Mouse (Mus musculus) ES-E14 (cell line): ENCODE results near the gene Abcg1. TPM values are rescaled to one million over a fixed set of nuclear protein-coding genes. Genes with fewer than 3 reads are reported as not detected.

ENCODE experiments used
- DNase-seq: peaks from one replicate; pipeline ENCODE4 v3.0.0-alpha.2; 2013; ENCODE audit warnings: low read depth, low spot score
- H3K27ac ChIP-seq: 2 replicates; pipeline ENCODE4 v1.5.1; 2012; ENCODE audit warnings: low read depth, mild to moderate bottlenecking, low read length, moderate library complexity, mixed read lengths; ENCODE audit not compliant: poor library complexity, insufficient read depth, severe bottlenecking
- H3K36me3 ChIP-seq: 2 replicates; pipeline ENCODE4 v1.6.1; 2012; ENCODE audit warnings: mild to moderate bottlenecking, low read length, moderate library complexity, mixed read lengths; ENCODE audit not compliant: control insufficient read depth, poor library complexity, insufficient read depth, severe bottlenecking
- H3K4me1 ChIP-seq, 2 experiments: fragments of 150-350 bp in 1 of 2; sonication (generic) in 1 of 2; 2 replicates each; pipeline ENCODE4 v1.6.1; 2012; ENCODE audit warnings: low read length in 2 of 2, mild to moderate bottlenecking in 1 of 2, mixed read lengths in 1 of 2; ENCODE audit not compliant: control insufficient read depth in 2 of 2, insufficient read depth in 2 of 2, poor library complexity in 1 of 2
- H3K4me3 ChIP-seq, 2 experiments: fragments of 150-350 bp in 1 of 2; sonication (generic) in 1 of 2; 2 replicates each; pipeline ENCODE4 v1.5.1; 2012; ENCODE audit warnings: low read length in 2 of 2, low read depth in 1 of 2, mild to moderate bottlenecking in 1 of 2, mixed read lengths in 1 of 2; ENCODE audit not compliant: insufficient read depth in 1 of 2, poor library complexity in 1 of 2, severe bottlenecking in 1 of 2
- H3K9ac ChIP-seq: 2 replicates; pipeline ENCODE4 v1.6.1; 2012; ENCODE audit warnings: low read depth, mild to moderate bottlenecking, low read length, mixed read lengths; ENCODE audit not compliant: poor library complexity, insufficient read depth, severe bottlenecking
- H3K9me3 ChIP-seq: fragments of 150-350 bp; sonication (generic); 2 replicates; pipeline ENCODE4 v1.6.1; 2012; ENCODE audit warnings: low read depth, mild to moderate bottlenecking, low read length; ENCODE audit not compliant: control insufficient read depth, insufficient read depth
- CHD2 ChIP-seq: IDR thresholded peaks from 2 replicates; pipeline ENCODE4 v1.6.1; 2014; ENCODE audit warnings: mild to moderate bottlenecking, low read depth, low read length, inconsistent platforms
- HCFC1 ChIP-seq: IDR thresholded peaks from 2 replicates; pipeline ENCODE4 v1.6.1; 2012; ENCODE audit warnings: low read length, inconsistent platforms, borderline replicate concordance; ENCODE audit not compliant: insufficient read depth
- MAFK ChIP-seq: IDR thresholded peaks from 2 replicates; pipeline ENCODE4 v1.6.1; 2014; ENCODE audit warnings: mild to moderate bottlenecking, low read depth, low read length, inconsistent platforms; ENCODE audit not compliant: insufficient read depth
- ZC3H11A ChIP-seq: IDR thresholded peaks from 2 replicates; pipeline ENCODE4 v1.6.1; 2012; ENCODE audit warnings: low read depth, mild to moderate bottlenecking, inconsistent platforms, low read length, borderline replicate concordance
- ZNF384 ChIP-seq: IDR thresholded peaks from 2 replicates; pipeline ENCODE4 v1.6.1; 2012; ENCODE audit warnings: low read depth, low read length, inconsistent platforms
- in situ Hi-C, 2 experiments: fragments of 600-800 bp; cut with MboI; formaldehyde crosslinking; loops; one replicate each; pipeline ENCODE4 v1.15.1; 2025; ENCODE audit warnings: low sequenced_read_pairs in 2 of 2, inconsistent platforms in 1 of 2; ENCODE audit not compliant: unreplicated experiment in 2 of 2
- total RNA-seq: library from RNA; depleted of rRNA; stranded (reverse); fragments of 300-350 nt; gene quantifications from 2 replicates; pipeline ENCODE4 v1.2.3, GENCODE M21; 2012

The Abcg1 gene
- total RNA-seq, 1 experiment = 9.3 TPM

- Histone ChIP-seq H3K4me1 (peaks cover 2 to 16% of the 10 kb centered on the region in 2 experiments; a peak in 1 of 4 replicates), H3K36me3 (no peaks in the 10 kb centered on the region), H3K9me3 (no peaks in the 10 kb centered on the region), H3K9ac (no peak overlapping the region), H3K4me3 (no peak overlapping the region), H3K27ac (no peak overlapping the region)
- DNase-seq = no peak
- no peak for TF ChIP-seq CHD2
- no peak for TF ChIP-seq MAFK
- TF ChIP-seq HCFC1 = no peak
- TF ChIP-seq ZNF384 = no peak
- no peak for TF ChIP-seq ZC3H11A
- in situ Hi-C loops = no loop called here
Measured at GRCm38 (mm10) chr17:31060588-31061345, 3.3 kb downstream of the Abcg1 start.

- H3K27ac ChIP-seq = no peak overlapping the region
- in situ Hi-C loops = no loop called here
- no peak for TF ChIP-seq ZNF384
- TF ChIP-seq HCFC1 = no peak
- no peak for TF ChIP-seq CHD2
- TF ChIP-seq ZC3H11A = no peak
- TF ChIP-seq MAFK = no peak
- no peak for DNase-seq
- H3K36me3 ChIP-seq = no peaks in the 10 kb centered on the region
- peaks cover 2 to 14% of the 10 kb centered on the region in 2 experiments; a peak in 1 of 4 replicates for H3K4me1 ChIP-seq
- no peaks in the 10 kb centered on the region for H3K9me3 ChIP-seq
- no peak overlapping the region for H3K4me3 ChIP-seq
- H3K9ac ChIP-seq = no peak overlapping the region
Measured at GRCm38 (mm10) chr17:31061346-31062095, 4.0 kb downstream of the Abcg1 start.

- in situ Hi-C loops = no loop called here
- Histone ChIP-seq H3K27ac (no peak overlapping the region), H3K36me3 (no peaks in the 10 kb centered on the region), H3K9me3 (no peaks in the 10 kb centered on the region), H3K9ac (no peak overlapping the region), H3K4me1 (peaks cover 0 to 2% of the 10 kb centered on the region in 2 experiments; a peak in 1 of 4 replicates), H3K4me3 (no peak overlapping the region)
- TF ChIP-seq HCFC1 (no peak), ZNF384 (no peak), CHD2 (no peak), MAFK (no peak), ZC3H11A (no peak)
- no peak for DNase-seq
Measured at GRCm38 (mm10) chr17:31066058-31066457, 8.6 kb downstream of the Abcg1 start.

GRCm38 (mm10) chr17:31067051-31067450 is 9.6 kb downstream of the Abcg1 start:
- H3K27ac ChIP-seq = no peak overlapping the region
- no peaks in the 10 kb centered on the region for H3K36me3 ChIP-seq
- no peak overlapping the region for H3K9ac ChIP-seq
- TF ChIP-seq MAFK = no peak
- TF ChIP-seq ZC3H11A = no peak
- no peak for TF ChIP-seq HCFC1
- no peak for TF ChIP-seq CHD2
- TF ChIP-seq ZNF384 = no peak
- in situ Hi-C loops = no loop called here
- no peaks in the 10 kb centered on the region for H3K9me3 ChIP-seq
- H3K4me1 ChIP-seq = no peaks in the 10 kb centered on the region; a peak in 1 of 4 replicates
- no peak overlapping the region for H3K4me3 ChIP-seq
- DNase-seq = no peak
